Mouse (Mus musculus) embryonic facial prominence, embryonic 13.5 days (tissue): ENCODE results near the gene Focad. TPM values are rescaled to one million over a fixed set of nuclear protein-coding genes. Genes with fewer than 3 reads are reported as not detected.

Source experiments
- ATAC-seq: fragments of 200-750 bp; cut with Nextera tagmentation; 2 replicates; pipeline ENCODE4 v1.8.0; 2017; ENCODE audit warnings: low read depth; ENCODE audit not compliant: insufficient number of reproducible peaks, insufficient read depth, low FRiP score, low TSS enrichment
- H3K27ac ChIP-seq: fragments of 300-500 bp; sonication (generic); 2 replicates; pipeline ENCODE4 v1.5.1; 2015; ENCODE audit warnings: moderate library complexity, mild to moderate bottlenecking, inconsistent platforms
- H3K27me3 ChIP-seq: fragments of 300-500 bp; sonication (generic); 2 replicates; pipeline ENCODE4 v1.6.1; 2015; ENCODE audit warnings: mild to moderate bottlenecking, inconsistent platforms
- H3K36me3 ChIP-seq: fragments of 300-500 bp; sonication (generic); 2 replicates; pipeline ENCODE4 v1.6.1; 2015; ENCODE audit warnings: mild to moderate bottlenecking, inconsistent platforms
- H3K4me1 ChIP-seq: fragments of 300-500 bp; sonication (generic); 2 replicates; pipeline ENCODE4 v1.6.1; 2015; ENCODE audit warnings: inconsistent platforms
- H3K4me2 ChIP-seq: fragments of 300-500 bp; sonication (generic); 2 replicates; pipeline ENCODE4 v1.6.1; 2015; ENCODE audit warnings: moderate library complexity, mild to moderate bottlenecking, inconsistent platforms
- H3K4me3 ChIP-seq: fragments of 300-500 bp; sonication (generic); 2 replicates; pipeline ENCODE4 v1.5.1; 2015; ENCODE audit warnings: mild to moderate bottlenecking, inconsistent platforms
- H3K9ac ChIP-seq: fragments of 300-500 bp; sonication (generic); 2 replicates; pipeline ENCODE4 v1.6.1; 2015; ENCODE audit warnings: mild to moderate bottlenecking, inconsistent platforms
- H3K9me3 ChIP-seq: fragments of 300-500 bp; sonication (generic); 2 replicates; pipeline ENCODE4 v1.6.1; 2016; ENCODE audit warnings: inconsistent platforms
- WGBS: fragments of 180-500 bp; shearing (Covaris S2); methylation state at CpG from one replicate; pipeline ENCODE4 v1.1.7; 2015; ENCODE audit warnings: mixed read lengths; 5-methylcytosine and 5-hydroxymethylcytosine counted together
- polyA plus RNA-seq: library from polyadenylated mRNA; unstranded; fragments of >200 nt; fragmentation: Nextera tagmentation; extraction: Ambion mirVana; gene quantifications from 2 replicates; pipeline ENCODE4 v1.2.1, GENCODE M21; 2015

Gene Focad
- polyA plus RNA-seq, 1 experiment from 2014 or later: 16.1 TPM

DNA sequence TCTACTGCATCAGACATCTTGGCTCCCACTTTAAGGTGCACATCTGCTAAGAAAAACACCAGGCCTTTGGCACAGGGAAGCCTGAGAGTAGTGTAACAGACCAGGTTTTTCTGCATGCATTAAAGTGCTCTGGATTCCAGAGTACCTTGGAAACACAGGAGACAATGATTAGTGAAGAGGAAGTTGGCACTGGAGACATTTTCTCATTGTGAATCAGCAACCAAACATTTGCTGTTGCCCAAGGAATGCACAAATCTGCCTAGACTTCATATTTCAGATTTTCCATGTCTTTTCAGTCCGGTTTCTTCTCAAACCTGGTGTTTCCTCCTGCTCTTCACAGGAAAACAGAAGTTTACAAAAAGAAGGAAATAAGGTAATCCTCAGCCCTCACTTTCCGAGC, 317.9 kb downstream of the Focad start:
- WGBS: 72% methylated on average over 2 of the region's 2 CpGs
- no peaks in the 10 kb centered on the region for H3K9me3 ChIP-seq
- H3K27ac ChIP-seq: no peak overlapping the region
- H3K4me2 ChIP-seq: no peak overlapping the region
- no peak for ATAC-seq
- H3K36me3 ChIP-seq: peaks cover 10% of the 10 kb centered on the region
- no peak overlapping the region for H3K9ac ChIP-seq
- no peak overlapping the region for H3K4me3 ChIP-seq
- H3K4me1 ChIP-seq: peaks cover 4% of the 10 kb centered on the region; the same call in 1 of the 2 replicates
- H3K27me3 ChIP-seq: no peaks in the 10 kb centered on the region

DNA sequence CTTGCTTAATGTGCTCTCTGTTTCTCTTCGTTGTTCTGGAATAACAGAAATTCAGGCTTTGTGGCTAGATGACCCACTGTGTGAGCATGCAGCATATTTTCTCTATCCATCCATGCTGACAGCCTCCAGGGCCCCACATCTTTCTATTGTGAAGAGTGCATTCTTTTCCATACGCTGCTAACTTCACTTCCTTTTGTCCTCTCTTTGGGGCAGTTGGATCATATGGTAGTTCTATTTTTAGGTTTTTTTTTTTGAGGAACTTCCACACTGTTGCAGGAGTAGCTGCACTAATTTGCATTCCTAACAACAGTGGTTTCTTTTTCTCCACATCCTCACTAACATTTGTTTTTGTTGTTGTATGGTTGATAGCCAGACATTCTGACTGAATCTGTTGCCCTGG, 320.6 kb downstream of the Focad start:
- Histone ChIP-seq H3K36me3 (peaks cover 13% of the 10 kb centered on the region; the same call in 1 of the 2 replicates), H3K9ac (no peak overlapping the region), H3K27ac (no peak overlapping the region), H3K4me1 (peaks cover 4% of the 10 kb centered on the region; the same call in 1 of the 2 replicates), H3K9me3 (no peaks in the 10 kb centered on the region), H3K4me2 (no peak overlapping the region), H3K4me3 (no peak overlapping the region), H3K27me3 (no peaks in the 10 kb centered on the region)
- WGBS: 50% methylated on average over 2 of the region's 2 CpGs
- ATAC-seq: no peak

DNA sequence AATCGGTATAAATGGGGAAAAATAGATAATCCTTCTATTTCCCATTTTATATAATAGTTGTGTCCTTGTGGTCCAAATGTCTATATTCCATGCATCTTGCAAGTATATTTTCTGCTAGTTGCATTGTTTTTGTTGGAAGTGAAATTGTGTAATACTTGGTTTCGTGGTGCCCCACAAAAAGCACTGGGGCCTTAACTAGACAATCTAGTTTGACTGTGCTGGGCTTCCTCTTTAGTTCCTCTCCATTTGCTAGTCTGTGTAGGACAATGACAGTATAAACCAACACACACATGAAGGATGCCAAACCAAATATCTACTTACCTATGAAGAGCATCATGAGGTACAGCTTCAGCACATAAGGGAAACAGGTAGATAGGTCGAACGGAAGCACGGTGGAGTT, 324.9 kb downstream of the Focad start:
- no peak for ATAC-seq
- peaks cover 6% of the 10 kb centered on the region; the same call in 1 of the 2 replicates for H3K36me3 ChIP-seq
- no peak overlapping the region for H3K9ac ChIP-seq
- H3K27me3 ChIP-seq: no peaks in the 10 kb centered on the region
- peaks cover 4% of the 10 kb centered on the region; the same call in 1 of the 2 replicates for H3K4me1 ChIP-seq
- H3K27ac ChIP-seq: no peak overlapping the region
- H3K9me3 ChIP-seq: no peaks in the 10 kb centered on the region
- 95% methylated on average over 5 of the region's 5 CpGs for WGBS
- no peak overlapping the region for H3K4me2 ChIP-seq
- no peak overlapping the region for H3K4me3 ChIP-seq

DNA sequence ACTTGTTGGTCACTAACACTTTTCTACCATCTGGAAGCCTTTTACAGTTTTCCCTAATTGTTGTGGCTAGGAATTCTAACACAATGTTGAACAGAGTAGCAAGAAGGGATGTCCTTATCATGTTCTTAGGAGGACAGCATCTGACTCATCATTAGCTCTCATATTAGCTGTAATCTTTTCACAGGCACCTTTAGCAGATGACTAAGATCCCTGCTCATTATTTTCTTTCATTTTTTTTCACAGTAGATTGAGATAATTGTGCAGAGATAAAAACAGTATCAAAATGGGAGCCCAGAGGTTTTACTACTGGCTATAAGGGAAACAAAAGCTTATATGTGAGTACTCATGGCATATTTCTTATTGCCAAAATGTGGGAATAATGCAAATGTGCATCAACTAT, 330.1 kb downstream of the Focad start:
- H3K4me3 ChIP-seq: no peak overlapping the region

GRCm38 (mm10) chr4:88427630-88428239, 333.3 kb downstream of the Focad start:
- Histone ChIP-seq H3K27ac (peak overlapping the region; percentile 89), H3K9ac (no peak overlapping the region), H3K4me2 (no peak overlapping the region), H3K36me3 (no peaks in the 10 kb centered on the region), H3K9me3 (no peaks in the 10 kb centered on the region), H3K4me3 (no peak overlapping the region), H3K4me1 (peaks cover 9% of the 10 kb centered on the region), H3K27me3 (no peaks in the 10 kb centered on the region)
- ATAC-seq: peak; percentile 48; the same call in 1 of the 2 replicates
- 34% methylated on average over 2 of the region's 2 CpGs for WGBS

More for the DNA sequence above, 330.1 kb downstream of the Focad start:
- Histone ChIP-seq H3K9me3 (no peaks in the 10 kb centered on the region), H3K4me1 (peaks cover 9% of the 10 kb centered on the region), H3K4me2 (no peak overlapping the region), H3K9ac (no peak overlapping the region), H3K36me3 (no peaks in the 10 kb centered on the region), H3K27ac (no peak overlapping the region), H3K27me3 (no peaks in the 10 kb centered on the region)
- no peak for ATAC-seq

- no peaks in the 10 kb centered on the region for H3K36me3 ChIP-seq
- no peaks in the 10 kb centered on the region for H3K27me3 ChIP-seq
- H3K9me3 ChIP-seq: no peaks in the 10 kb centered on the region
- no peak overlapping the region for H3K4me2 ChIP-seq
- 77% methylated on average over 8 of the region's 8 CpGs for WGBS
- ATAC-seq: no peak
- no peak overlapping the region for H3K9ac ChIP-seq
- H3K27ac ChIP-seq: no peak overlapping the region
- H3K4me1 ChIP-seq: peaks cover 15% of the 10 kb centered on the region
- no peak overlapping the region for H3K4me3 ChIP-seq
Observed at GRCm38 (mm10) chr4:88432412-88433024, 338.1 kb downstream of the Focad start.

DNA sequence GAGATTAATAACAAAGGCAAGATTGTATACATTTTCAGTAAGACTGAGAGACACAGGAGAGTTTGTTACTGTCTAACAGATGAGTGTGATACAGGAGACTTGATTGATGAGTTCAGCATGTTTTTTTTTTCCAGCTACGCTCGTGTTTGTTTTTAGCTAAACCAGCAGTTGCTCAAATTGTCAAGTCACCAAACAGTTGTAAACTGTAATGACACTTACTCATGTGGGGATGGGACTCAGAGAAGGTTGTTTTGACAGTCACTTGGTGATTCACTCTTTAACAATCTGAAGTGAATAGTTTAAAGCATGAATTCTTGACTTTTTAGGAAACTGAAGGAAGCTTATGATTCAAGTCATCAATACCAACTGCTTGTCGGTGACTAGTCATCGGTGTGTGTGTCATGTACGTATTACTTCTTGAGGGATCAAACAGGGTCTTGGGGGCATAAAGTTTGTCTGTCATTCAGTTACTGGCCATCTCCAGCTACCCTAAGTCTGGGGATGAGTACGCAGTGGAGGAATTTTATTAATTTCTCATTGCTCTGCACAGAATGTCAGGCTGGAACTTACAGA, 342.2 kb downstream of the Focad start:
- no peak overlapping the region for H3K9ac ChIP-seq
- H3K27ac ChIP-seq: peak overlapping the region; percentile 75
- no peak for ATAC-seq
- no peaks in the 10 kb centered on the region for H3K9me3 ChIP-seq
- no peaks in the 10 kb centered on the region for H3K27me3 ChIP-seq
- H3K4me3 ChIP-seq: no peak overlapping the region
- peaks cover 28% of the 10 kb centered on the region for H3K4me1 ChIP-seq
- H3K4me2 ChIP-seq: no peak overlapping the region
- 51% methylated on average over 6 of the region's 6 CpGs for WGBS
- H3K36me3 ChIP-seq: no peaks in the 10 kb centered on the region

- H3K4me2 ChIP-seq: no peak overlapping the region
- H3K4me3 ChIP-seq: no peak overlapping the region
- no peaks in the 10 kb centered on the region for H3K36me3 ChIP-seq
- no peaks in the 10 kb centered on the region for H3K9me3 ChIP-seq
- no peak for ATAC-seq
- H3K27ac ChIP-seq: peak overlapping the region; percentile 75
- peaks cover 28% of the 10 kb centered on the region for H3K4me1 ChIP-seq
- 29% methylated on average over 3 of the region's 3 CpGs for WGBS
- H3K27me3 ChIP-seq: no peaks in the 10 kb centered on the region
- no peak overlapping the region for H3K9ac ChIP-seq
Observed at GRCm38 (mm10) chr4:88437166-88437565, 342.7 kb downstream of the Focad start.

DNA sequence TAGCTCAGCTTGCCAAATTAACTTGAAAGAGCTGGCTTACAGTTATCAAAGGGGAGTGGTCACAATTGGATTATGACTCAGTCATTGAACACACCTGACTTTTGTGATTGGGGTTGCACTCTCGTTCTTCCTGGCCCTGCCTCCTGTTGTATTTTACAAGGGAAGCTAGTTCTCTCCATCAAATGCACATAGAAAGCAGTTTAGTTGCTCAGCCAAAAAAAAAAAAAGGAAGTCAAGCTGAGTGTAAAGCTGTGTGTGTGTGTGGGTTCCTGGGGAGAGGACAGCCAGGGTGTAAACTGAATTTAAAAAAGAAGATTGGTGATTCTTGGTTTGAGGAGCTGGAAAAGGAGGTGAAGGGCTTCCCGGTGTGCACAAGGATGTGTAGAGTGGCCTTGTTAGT, 343.5 kb downstream of the Focad start:
- Histone ChIP-seq H3K9ac (peak overlapping the region; percentile 72), H3K4me1 (peaks cover 28% of the 10 kb centered on the region), H3K36me3 (no peaks in the 10 kb centered on the region), H3K9me3 (no peaks in the 10 kb centered on the region), H3K27me3 (no peaks in the 10 kb centered on the region), H3K4me2 (peak overlapping the region; percentile 75), H3K4me3 (peak overlapping the region; percentile 48), H3K27ac (peak overlapping the region; percentile 73)
- 39% methylated on average over 2 of the region's 2 CpGs for WGBS
- no peak for ATAC-seq

DNA sequence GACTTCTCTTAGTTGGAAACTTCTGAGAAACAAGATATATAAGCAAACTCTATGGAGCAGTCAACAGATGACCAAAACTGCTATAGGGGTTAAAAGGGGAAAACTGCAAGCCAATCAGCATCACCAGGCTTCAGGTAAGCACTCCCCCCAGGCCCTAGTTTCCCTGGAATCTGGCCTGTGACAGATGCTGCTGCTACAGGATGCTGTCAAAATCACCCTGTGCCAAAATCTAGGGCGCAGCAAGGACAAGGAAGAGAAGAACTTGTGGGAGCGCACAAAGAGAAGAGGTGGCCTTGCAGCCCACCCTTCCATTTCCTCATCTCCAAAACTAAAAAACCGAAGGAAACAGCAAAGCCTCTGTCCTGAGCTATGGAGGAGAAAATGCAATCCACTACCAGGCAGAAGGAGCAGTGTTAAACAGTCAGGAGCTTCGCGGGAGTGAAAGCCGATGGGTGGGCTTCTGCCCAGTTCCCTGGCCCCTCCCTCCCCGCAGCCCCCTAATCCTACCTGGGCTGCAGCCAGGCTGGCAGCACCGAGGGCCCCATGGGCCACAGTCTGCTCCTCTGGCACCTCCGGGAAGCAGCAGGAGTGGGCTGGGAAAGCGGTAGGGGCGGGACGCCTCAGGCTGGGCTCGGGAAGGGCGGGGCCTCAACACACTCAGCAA, 344.0 kb downstream of the Focad start, which contains the start of gene Hacd4:
Gene Hacd4 (minus strand): TSS at position 603 of the 664 bp plus-strand sequence.
- Histone ChIP-seq H3K9me3 (no peaks in the 10 kb centered on the region), H3K9ac (peak within 1 kb of the TSS; percentile 72), H3K4me1 (peaks cover 28% of the 10 kb centered on the region), H3K4me2 (peak within 1 kb of the TSS; percentile 75), H3K27ac (peak within 1 kb of the TSS; percentile 73), H3K4me3 (peak within 1 kb of the TSS; percentile 48), H3K36me3 (no peaks in the 10 kb centered on the region), H3K27me3 (no peaks in the 10 kb centered on the region)
- WGBS: 3% methylated on average over 14 of the region's 14 CpGs
- ATAC-seq: peak; percentile 80

DNA sequence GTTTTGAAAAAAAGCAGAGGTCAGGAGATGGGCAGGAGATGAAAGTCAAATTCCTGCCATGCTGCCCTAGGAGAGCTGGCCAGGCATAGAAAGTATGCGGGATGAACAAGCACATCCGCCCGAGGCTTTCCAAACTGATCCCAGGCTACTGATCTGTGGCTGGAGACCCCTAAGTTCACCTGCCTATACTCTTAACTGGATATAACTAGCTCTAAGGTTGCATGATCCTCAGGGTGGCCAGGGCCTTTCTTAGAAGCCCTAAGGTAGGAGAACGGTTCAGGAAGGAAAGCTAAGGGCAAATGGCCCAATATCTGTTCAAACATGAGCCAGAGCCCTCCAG, 344.5 kb downstream of the Focad start:
- H3K9me3 ChIP-seq: no peaks in the 10 kb centered on the region
- WGBS: 18% methylated on average over 4 of the region's 4 CpGs
- peak overlapping the region; percentile 75 for H3K4me2 ChIP-seq
- peak overlapping the region; percentile 72 for H3K9ac ChIP-seq
- no peak for ATAC-seq
- H3K27me3 ChIP-seq: no peaks in the 10 kb centered on the region
- peaks cover 28% of the 10 kb centered on the region for H3K4me1 ChIP-seq
- no peaks in the 10 kb centered on the region for H3K36me3 ChIP-seq
- H3K27ac ChIP-seq: peak overlapping the region; percentile 73
- peak overlapping the region; percentile 48 for H3K4me3 ChIP-seq
